Mouse (Mus musculus) spleen, adult 18-20 months (tissue): Measurements from ENCODE around the gene Igfbp2.

Experiments
- DNase-seq, 2 experiments: peaks; one replicate each; pipeline ENCODE4 v3.0.0; 2022; ENCODE audit warnings: mixed read lengths in 2 of 2

Igfbp2 gene

GRCm38 (mm10) chr1:72856209-72856909, 32.1 kb downstream of the Igfbp2 start:
- DNase-seq: no peak

- DNase-seq: no peak
Observed at GRCm38 (mm10) chr1:72857142-72857541, 32.8 kb downstream of the Igfbp2 start.

DNA sequence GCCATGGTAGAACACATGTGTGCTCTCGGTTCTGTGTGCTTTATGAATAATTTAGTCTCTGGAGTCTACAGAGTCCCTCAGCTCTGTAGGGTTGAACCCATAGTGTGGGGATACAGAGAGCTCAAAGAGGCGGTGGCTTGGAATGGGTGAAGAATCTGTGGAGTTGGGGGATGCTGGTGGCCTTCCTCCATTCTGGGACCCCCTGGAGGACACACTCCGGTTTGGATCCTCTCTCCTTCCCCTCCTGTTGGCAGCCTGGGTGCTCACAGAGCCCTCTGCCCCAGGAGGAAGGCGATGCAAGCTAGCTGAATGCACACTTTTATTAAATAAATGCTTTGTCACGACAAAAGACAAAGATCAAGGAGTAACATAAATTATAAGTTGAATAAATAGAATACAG, 33.3 kb downstream of the Igfbp2 start:
- DNase-seq: no peak

DNA sequence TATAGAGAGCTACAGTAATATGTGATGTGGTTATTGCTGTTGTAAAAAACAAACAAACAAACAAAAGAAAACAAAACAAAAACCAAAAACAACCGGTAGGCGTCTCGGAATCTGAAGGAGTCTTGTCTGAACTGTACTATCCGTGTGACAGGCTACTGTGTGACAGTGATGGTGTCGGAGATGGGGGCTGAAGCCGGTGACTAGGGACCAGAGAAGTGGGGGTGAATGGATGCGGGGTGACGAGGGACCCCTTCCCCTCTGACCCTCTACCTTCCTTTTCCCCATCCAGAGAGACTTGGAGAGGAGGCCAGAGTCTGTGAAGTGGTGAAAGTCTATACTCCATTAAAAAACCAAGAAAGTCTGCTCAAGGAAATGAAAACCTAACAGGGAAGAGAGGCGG, 34.0 kb downstream of the Igfbp2 start:
- no peak for DNase-seq

GRCm38 (mm10) chr1:72858874-72859273, 34.6 kb downstream of the Igfbp2 start:
- DNase-seq: no peak

DNA sequence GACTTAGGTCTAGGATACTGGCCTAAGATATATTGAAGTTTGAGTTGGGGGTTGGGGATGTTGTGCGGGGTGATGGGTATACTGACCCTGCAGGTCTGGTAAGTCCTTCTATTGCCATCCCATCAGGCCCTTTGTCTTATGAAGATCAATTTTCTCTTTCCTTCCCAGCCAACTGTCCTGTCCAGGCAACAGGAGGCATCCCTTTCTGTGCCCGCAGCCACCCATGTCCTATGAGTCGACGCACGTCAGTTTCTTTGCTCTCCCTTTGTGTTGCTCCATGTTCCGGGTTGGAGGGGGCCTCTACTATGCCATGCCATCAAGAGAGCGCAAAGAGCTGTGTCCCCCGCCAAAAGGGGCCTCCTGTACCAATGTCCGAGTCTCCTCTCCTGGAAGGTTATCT, 35.7 kb downstream of the Igfbp2 start:
- no peak for DNase-seq

GRCm38 (mm10) chr1:72860502-72860901, 36.2 kb downstream of the Igfbp2 start:
- no peak for DNase-seq

- DNase-seq: no peak
Observed at GRCm38 (mm10) chr1:72861702-72862101, 37.4 kb downstream of the Igfbp2 start.

DNA sequence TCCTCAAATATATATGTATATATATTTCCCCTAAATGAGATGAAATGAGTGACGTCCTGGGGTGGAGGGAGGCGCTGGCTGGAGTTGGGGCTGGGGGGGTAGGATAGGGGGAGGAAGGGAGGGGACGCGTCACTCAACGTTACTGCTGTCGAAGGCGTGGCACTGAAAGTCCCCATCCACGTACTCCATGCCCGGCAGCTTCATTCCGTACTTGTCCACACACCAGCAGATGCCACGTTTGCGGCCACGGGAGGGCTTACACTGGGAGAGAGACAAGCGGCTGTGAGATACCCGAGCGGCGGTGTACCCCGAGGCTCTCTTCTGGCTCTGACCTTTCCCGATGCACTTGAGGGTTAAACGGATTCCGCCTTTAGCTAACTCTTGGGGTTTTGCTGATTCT, 37.9 kb downstream of the Igfbp2 start:
- no peak for DNase-seq

DNA sequence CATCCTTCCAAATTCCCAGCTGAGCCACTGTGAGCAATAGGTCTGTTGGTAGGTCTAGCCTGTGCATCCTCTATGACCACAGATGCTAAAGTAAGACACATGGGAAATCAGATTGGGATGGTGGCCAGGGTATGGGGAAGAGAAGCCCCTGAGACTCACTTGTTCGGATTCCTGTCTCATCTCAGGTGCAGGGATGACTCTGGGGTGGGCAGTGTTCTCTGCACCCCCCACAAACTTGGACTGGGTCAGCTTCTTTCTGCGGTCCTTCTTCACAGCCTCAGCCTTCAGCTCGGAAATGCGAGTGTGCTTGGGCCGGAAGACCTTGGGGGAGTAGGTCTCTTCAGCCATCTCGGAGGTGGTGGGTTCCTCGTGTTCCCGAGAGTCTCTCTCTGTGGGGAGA, 39.4 kb downstream of the Igfbp2 start:
- DNase-seq: no peak

DNA sequence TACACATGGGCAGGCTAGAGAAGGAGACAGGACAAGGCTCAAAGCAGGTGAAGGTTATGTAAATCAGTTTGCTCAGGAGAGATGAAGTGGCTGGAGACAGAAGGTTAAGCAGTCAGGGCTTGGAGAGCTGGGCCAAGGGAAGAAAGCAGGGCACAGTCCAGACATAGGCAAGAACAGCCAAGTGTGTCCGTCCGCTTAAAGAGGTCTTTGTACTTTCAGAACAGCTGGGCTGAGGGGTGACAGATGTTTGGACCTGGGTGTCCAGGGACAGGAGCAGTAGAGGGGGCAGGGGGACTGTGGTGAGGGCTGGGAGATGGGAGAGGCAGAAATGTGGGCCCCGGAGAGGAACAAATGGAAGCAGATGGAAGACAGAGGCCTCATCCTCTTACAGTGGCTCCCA, 40.0 kb downstream of the Igfbp2 start:
- DNase-seq: no peak

- peak in 1 of 2 experiments; percentile 61 for DNase-seq
Observed at GRCm38 (mm10) chr1:72865900-72866299, 41.6 kb downstream of the Igfbp2 start.

DNA sequence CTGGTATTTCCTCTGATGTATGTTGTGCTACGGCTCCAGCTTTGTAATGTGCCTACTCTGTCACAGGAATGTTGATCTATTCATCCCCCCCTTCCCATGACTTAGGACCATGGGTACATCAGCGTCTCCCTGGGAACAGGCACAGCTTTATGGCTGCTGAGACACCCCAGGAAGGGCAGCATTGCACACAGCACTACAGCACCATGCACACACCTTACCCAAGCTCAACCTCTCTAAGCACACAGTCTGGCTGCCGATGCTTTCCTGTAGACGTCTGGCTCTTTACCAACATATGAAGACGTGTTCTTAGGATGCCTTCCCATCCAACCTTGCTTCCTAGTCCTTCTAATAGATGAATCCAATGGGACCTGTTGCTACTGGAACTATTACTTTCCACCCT, 42.1 kb downstream of the Igfbp2 start:
- DNase-seq: no peak

- no peak for DNase-seq
Observed at GRCm38 (mm10) chr1:72867346-72867745, 43.0 kb downstream of the Igfbp2 start.

DNA sequence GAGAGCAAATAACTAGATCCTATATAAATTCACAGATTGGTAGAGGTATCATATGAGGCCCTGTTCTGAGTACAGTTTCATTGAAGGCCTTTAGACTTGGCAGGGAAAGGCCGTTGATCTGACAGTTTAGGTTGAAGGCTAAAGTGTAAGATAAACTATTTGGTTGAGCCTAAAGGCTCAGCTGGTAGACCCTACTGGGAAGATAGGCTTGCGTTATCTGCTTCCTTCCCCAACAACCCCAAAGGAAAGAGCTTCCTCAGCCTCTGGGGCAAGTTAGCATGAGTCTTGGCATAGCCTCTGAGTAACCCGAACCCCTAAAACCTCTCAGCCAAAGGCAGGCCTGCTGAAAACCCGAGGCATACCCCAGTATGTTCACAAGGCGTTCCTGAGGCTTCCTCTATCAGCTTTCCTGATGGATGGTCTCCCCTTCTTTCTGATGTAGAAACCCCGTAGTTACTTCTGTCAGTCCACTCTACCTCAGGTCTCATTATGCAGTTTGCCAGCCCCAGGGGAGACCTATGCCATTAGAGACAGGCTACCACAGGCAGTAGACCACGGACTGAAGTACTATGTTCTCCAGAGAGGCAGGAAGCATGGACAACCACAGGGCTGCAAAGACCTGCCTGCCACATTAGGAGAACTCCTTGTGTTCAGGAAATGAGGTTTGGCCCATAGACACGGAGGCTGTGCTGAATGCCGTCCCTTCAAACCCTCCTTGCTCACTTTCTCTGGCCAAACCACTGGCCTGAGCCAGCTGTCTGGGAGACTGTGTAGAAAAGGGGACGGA, 44.3 kb downstream of the Igfbp2 start:
- no peak for DNase-seq

DNA sequence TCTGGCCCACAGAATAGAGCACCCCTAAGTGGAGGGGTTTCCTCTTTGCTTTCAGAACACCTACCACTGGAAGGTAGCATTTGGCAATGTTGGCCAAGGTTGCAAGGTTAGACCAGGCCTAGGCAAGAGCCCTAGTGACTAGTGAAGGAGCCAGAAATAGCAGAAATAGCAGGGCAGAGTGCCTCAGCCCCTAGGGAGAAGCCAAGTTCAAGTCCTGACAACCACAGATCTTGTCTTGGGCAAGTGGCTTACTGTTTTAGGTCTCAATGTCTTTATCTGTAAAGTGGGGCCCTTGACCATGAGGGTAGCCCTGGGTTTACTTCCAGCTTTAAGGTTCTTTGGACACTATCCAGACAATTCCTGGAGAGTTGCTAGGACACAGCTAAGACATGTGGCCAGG, 45.0 kb downstream of the Igfbp2 start:
- DNase-seq: no peak

- DNase-seq: peak; percentile 30 to 49
Observed at GRCm38 (mm10) chr1:72869681-72870614, 45.6 kb downstream of the Igfbp2 start.

GRCm38 (mm10) chr1:72870615-72871336, 46.5 kb downstream of the Igfbp2 start:
- DNase-seq: no peak

DNA sequence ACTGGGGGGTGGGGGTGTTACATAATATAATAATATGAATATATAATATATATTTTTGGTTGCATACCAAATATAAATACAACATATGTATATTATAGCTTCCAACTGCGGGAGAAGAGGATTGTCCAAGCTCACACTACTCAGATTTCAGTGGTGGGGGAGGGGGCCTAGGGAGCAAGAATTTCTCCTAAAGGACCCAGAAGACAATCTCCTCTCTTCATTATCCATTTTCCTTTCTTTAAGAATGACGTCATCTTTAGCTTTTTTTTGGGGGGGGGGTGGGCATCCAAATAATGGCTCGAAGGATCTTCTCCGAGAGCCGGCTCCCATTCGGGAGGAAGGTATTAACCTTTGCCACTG, 47.0 kb downstream of the Igfbp2 start:
- DNase-seq: no peak

DNA sequence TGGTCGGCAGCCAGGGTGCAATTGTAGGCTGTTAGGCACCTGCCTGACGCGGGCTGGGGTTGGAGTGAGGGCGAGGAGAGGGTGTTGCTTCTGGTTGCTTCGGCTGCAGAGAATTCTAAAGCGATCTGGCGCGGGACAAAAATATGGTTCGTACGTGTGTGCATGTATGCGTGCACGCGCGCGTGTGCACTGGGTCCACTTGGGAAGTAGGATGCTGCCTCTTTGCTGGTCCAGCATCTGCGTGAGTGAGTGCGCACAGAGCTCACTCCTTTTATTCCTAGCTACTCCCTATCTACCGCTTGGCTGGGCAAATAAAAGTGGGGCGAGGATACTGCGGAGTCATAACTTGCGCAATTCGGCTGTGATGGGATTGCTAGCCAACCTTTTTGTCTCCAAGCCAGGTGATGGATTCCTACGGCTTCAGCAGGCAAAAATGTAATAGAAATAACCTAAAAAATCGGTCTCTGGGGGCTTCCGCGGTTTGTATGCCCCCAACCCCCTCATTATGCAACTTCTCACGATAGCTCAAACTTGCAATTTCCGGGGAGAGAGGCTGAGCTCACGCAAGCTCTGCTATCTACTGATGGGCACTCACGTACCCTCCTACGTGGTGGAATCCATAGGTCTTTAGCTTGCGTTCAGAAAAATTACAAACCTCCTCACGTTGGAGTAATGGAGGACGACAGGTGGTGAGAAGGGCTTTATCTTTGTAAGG, 47.6 kb downstream of the Igfbp2 start:
- no peak for DNase-seq

DNA sequence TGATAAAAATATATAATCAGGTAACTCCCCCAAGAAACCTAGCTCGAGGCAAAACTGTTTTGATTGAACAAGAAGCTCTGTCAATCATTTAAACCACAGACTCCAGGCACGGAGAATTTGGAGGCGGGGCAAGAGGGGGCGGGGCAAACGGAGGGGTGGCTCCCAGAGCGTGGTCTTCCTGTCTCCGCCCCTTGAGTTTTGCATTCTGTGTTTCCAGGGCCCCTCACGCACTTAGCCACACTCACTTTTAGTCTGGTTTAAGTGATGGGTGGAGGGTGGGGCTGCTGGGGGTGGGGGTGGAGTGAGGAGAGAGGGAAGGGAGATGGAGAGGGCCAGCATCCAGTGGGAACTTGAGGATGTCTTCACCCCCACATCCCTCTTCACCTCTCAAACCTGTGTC, 48.2 kb downstream of the Igfbp2 start:
- DNase-seq: no peak

GRCm38 (mm10) chr1:72873078-72873477, 48.8 kb downstream of the Igfbp2 start:
- DNase-seq: no peak
